Mouse (Mus musculus) adrenal gland, adult 18-20 months (tissue): ENCODE data around the gene Kdm4d. TPM values are rescaled to one million over a fixed set of nuclear protein-coding genes. Genes with fewer than 3 reads are reported as not detected.
"Not testable (repeated sequence)": the region's sequence is repeated elsewhere in the genome, so short reads cannot be mapped to it uniquely, and the experiment has no call there.

Experiments used
- DNase-seq, 2 experiments: peaks; one replicate each; pipeline ENCODE4 v3.0.0; 2021 to 2022; ENCODE audit warnings: low spot score in 2 of 2
- long read RNA-seq, 2 experiments: library from polyadenylated mRNA; stranded (forward); transcript quantifications; one replicate each; pipeline ENCODE4 v2.0.0; 2021
- total RNA-seq, 2 experiments: library from RNA; stranded (reverse); gene quantifications; 1 replicate in 1 of 2; 2 replicates in 1 of 2; pipeline ENCODE4 v1.2.3; 2021

Kdm4d gene
- under 1 TPM; 0.10 to 0.27 TPM for total RNA-seq
- long read RNA-seq, experiment 1 = 0 reads
- long read RNA-seq, experiment 2, partial matches to known transcripts = 0 of 1 reads
- long read RNA-seq, experiment 2, other reads (novel, unspliced or antisense) = 1 of 1 reads

DNA sequence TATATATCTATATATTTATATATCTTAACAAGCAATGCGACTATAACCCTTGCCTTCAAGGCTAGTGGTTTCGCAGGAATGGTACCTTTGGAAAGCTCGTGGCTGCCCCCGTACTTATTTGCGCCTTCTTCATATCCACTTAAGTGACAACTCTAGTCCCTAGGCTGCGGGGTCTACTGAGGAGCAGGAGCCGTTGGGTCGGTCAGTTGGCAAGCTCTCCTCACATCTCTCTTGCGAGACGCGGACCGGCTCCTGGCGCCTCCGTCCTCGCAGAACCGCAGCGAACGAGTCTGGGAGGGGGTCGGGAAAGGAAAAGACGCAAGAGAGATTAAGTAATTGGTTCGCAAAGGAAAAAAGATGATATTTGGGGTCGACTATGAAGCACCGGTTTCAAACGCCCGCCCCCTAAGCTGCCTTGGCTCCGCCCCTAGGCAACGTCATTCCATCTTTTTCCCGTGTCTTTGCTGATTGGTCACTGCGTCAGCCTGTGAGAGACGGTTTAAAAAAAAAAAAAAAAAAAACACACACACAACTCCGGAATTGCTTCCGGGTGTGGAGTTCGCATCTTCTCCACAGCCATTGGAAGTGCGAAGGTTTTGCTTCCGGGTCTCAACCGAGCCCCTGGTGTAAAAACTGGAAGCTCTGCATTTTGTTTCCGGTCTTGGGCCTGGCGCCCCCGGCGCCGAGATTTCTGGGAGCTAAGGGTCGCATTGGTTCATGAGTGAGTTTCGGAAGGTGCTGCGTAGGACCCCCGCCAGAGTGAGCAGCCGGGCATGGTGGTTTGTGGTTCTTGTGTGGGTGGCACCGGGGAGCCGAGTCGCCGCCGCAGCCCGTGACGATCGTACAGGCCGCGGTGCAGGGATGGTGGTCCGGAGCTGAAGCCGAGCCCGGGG lies at the start of gene Kdm4d, which contains the start of gene Cwc15:
Kdm4d (minus strand) TSS at position 460 of the 893 bp plus-strand sequence.
Cwc15 (plus strand) TSS at position 595 of the 893 bp plus-strand sequence.
- peak; percentile 89 for DNase-seq

DNA sequence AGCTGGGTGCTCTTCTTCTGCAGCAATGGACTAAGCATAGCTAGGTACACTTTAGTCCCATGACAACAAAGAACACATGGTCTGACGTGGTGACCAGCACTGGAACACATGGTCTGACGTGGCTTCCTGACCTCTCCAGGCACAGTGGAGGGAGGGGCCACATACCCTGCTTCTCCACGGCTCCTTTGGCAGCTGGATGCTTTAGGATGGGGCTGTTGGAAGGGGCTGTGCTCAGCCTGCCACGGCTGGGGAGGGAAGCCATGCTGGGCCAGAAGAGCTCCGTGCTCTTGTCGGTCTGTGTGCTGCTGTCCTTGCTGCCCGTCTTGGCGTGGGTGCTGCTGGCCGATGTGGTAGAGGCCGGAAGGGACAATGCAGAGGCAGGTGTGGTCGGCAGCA lies 48.1 kb upstream of the Kdm4d start:
- DNase-seq = no peak

- DNase-seq = no peak
Measured at GRCm38 (mm10) chr9:14547584-14548365, 47.5 kb upstream of the Kdm4d start.

DNA sequence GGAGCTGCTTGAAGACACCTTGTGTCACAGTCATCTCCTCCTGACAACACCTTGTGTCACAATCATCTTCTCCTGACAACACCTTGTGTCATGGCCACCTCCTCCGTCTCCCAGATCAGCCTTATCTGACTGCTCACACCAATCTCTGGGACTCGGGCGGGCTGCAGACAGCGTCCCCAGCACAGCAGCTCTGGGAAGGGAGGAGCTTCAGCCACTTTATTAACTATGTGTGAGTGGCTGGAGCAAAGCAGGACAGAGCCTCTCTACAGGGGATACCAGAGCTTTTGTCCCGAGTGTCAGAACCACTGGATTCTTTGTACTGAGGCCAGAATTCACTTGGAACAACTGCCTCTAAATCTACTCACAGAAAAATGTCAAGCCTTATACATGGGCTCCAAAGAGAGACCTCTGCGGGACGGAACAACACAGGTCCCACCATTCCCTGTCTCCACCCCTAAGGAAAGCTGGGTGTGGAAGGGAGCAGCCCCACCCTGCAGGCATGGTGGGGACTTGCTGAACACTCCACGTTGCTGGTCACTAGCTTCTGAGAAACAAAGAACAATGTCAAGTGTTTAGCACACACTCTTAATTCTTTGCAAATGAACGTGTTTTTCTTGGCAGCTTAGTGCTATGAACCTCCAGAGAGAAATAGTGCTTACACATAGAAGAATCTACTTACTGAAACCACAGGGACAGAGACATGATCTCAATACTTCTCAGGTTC lies 43.9 kb upstream of the Kdm4d start:
- DNase-seq = no peak

DNA sequence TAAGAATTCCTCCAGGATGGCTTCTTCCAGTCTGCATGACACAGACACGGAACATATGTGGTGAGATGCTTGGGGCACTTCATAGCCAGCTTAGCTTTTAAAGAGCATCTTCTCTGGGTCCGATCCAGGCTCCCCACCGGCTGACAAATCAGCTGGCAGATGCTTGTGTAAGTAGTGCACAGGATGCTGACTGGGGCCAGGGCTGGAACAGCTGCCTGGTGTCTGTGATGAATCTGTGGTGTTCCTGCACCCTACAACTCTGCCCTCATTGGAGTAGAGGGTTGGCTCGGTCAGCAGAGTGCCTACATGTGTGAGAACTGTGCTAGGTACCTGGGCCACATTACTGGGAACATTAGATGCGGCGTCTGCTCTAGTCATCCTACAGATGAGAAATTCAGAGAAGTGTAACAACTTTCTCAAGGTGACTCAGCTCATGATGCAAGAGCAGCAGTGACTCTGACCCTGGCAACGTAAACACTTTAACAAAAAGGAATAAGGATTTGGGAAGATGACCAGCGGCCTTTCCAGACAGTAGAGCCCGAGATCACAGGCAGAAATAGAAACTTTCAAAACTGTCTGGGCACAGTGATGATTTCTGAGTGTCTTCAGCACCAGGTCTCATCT lies 34.7 kb upstream of the Kdm4d start:
- no peak for DNase-seq

GRCm38 (mm10) chr9:14533659-14534058 lies 33.4 kb upstream of the Kdm4d start:
- no peak for DNase-seq

GRCm38 (mm10) chr9:14532283-14532682 lies 32.0 kb upstream of the Kdm4d start:
- DNase-seq = no peak

DNA sequence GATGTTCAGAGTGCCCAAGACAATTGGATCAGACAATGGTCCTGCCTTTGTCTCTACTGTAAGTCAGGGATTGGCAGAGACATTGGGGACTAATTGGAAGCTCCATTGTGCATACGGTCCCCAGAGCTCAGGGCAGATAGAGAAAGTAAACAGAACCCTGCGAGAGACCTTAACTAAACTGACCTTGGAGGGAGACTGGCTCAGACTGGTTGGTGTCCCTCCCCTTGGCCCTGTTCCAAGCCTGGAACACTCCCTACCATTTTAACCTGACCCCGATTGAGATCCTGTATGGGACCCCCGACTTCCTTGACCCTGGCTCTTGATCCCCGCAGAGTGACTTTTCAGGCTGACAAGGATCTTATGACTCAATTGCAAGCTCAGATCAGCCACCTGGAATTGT lies 29.7 kb upstream of the Kdm4d start:
- DNase-seq = no peak

DNA sequence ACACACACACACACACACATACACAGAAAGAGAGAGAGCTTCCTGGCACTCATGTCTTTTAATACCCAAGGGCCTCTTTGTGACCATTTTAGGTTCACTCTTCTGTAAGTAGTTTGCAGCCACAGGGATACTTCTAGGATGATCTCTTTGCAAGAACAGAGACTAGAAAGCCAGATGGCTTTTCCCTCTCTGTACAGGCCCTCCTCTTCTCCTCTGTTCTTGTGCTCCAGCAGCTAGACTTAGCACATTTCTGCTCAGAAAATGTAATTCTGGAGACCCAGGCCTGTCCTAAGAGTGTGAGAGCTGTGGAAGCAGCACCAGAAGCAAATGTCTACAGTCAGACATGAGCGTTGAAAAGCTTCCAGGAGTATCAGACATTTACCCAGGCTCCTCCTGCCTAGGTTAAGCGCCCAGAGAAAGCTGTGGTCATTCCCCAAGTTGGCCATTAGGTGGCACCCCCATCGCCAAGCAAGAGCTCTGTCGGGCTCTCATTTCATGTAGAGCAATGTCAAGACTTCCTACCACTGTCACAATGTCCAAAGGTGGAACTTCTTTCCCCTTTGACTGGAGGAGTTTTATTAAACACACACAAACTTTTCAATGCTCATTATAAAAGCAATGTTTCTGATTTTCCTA lies 23.2 kb upstream of the Kdm4d start:
- DNase-seq = peak; percentile 68 to 76

DNA sequence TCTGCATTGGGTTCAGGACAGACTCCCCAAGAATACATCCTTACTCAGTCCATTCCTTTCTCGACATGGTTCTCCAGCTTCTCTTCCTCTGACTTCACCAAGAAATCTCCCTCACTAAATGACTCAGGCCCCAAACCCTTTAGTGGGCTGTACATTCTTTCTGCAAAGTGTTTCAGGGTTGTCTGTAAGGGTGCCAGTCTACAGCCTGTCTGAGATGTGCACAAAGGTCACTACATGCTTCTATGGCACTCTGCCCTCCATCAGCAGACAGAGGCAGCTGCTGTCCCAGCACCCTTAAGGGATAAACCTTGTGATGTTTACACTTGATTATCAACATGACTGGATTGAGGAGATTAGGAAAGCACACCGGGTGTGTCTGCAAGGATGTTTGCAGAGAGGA lies 21.4 kb upstream of the Kdm4d start:
- DNase-seq = no peak

DNA sequence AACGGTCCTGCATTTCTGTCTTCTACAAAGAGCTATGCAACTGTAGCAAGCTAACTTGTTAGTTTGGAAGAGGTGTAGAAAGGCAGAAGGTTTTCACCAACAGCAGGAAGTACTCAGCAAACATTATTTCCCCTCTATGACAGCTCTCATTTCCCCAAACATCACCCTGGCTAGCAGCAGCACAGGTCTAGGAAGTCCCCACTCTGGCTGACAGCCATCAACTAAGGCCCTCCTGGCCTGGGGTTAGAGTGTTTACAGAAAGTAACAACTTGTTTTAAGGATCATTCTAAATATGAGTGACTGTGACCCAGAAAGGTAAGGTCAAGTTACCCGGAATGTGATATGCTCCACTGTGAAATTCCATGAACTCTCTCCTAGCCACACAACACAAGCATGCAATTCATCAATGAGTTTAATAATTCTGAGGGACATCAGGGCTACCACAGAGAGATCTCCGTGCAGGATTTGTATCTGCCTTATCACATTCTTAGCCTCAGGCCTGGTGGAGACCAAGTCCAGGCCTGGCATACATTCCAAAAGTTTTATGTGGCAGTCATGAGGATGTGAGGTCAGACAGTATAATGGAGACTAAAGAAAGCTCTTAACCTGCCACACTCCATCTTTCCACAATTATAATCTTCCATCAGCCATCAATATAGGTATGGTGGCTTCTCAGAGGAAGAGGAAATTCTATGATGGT lies 20.8 kb upstream of the Kdm4d start:
- no peak for DNase-seq

DNA sequence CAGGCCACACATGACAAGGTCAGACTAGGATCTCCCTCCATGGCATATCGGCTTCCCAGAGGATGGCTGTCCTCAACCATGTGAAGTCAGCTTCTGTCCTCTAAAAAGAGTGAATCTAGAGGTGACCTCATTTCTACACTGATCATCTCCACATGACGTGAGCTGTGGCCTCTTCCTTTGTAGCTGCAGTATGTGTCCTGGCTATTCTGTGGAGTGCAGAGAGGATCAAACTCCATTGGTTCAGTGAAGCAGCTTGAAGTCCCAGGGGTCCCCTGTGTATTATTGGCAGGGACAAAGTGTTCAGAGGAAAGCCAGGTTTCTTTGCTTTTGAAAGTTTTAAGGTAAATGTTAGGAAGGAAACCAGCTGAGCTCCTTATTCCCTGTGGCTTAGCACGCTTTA lies 17.8 kb upstream of the Kdm4d start:
- no peak for DNase-seq

- no peak for DNase-seq
Measured at GRCm38 (mm10) chr9:14517296-14517695, 17.0 kb upstream of the Kdm4d start.

- DNase-seq = peak in 1 of 2 experiments; percentile 27
Measured at GRCm38 (mm10) chr9:14512633-14513445, 12.6 kb upstream of the Kdm4d start.

GRCm38 (mm10) chr9:14500916-14501424 lies 688 bp upstream of the Kdm4d start:
- DNase-seq = no peak

GRCm38 (mm10) chr9:14498896-14499705 lies 1.2 kb downstream of the Kdm4d start:
- DNase-seq = no peak

DNA sequence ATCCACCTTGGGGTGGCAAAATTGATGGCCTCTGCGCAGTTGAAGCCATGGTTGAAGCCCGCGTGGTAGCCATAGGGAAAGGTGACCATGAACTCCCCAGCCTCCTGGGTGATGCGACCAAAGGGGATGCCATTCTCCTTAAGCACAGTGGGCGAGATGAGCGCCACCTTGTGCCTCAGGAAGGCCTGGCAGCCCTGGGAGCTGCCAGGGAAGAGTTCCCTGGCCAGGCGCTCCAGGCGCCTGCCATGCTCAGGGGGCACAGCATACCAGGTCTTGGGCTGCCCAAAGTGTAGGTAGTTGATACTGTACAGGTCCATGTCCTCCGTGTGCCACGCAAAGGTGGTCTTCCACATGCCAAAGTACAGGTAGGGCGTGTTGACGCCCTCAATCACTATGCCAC lies 36.6 kb downstream of the Kdm4d start:
- DNase-seq = not testable (repeated sequence)

GRCm38 (mm10) chr9:14462536-14462935 lies 37.7 kb downstream of the Kdm4d start:
- not testable (repeated sequence) for DNase-seq
